Mouse (Mus musculus) kidney, adult 11 months (tissue): ENCODE measurements around the gene Pla2g6.
A peak's percentile ranks its signal among the peaks of the same experiment; 100 is the strongest.

ENCODE experiments used
- DNase-seq: peaks from one replicate; pipeline ENCODE4 v3.0.0; 2022

Gene Pla2g6

DNA sequence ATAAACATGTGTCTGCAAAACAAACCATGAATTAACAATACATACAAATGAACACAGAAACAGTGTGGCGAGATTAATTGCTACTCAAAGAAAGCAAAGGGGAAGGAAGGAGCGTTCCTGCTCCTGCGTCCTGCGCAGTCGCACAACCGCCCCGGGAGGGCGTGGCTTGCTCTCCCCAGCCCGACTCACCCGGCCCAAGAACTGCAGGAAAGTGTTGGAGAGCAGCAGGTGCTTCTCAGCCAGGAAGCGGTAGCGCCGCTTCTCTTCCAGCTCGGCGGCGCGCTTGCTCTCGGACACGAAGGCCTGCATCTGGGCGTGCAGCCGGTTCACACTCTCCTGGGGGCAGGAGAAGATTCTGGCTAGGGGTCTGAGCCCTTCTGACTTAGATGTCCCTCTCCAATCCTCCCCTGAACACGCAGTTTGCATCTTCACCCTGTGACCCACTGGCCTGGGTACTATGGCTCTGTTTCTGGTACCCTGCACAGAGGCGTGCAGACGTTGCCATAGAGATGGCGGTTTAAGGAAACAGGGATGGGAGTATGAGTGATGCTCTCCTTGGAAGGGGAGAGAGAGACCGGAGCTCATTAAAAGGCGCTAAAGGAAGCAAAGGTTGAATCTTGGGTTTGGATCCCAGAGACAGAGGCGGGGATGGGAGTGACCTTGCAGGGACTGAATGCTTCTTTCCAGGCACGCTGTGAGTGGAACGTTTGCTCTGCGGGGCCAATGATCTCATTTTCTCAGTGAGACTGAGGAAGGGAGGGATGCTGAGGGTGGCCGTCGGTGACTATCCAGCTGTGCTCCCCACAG, 57.7 kb downstream of the Pla2g6 start:
- peak; percentile 46 for DNase-seq

DNA sequence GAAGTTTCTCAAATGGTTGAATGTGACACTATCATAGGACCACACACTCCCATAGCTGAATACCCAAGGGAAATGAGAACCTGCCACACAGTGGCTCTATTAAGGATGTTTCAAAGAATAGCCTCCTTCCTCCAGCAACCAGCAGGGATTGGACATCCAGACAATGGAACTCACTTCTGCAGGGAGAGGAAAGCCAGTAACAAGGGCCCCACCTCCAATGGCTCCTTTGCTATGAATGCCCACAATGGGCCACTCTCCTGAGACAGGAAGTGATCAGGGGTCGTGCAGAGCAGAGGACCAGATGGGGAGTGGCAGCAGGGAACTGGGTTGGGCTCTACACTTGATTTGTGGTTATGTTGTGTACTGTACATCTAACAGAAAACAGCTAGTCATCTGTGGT, 59.7 kb downstream of the Pla2g6 start:
- DNase-seq, result no peak

DNA sequence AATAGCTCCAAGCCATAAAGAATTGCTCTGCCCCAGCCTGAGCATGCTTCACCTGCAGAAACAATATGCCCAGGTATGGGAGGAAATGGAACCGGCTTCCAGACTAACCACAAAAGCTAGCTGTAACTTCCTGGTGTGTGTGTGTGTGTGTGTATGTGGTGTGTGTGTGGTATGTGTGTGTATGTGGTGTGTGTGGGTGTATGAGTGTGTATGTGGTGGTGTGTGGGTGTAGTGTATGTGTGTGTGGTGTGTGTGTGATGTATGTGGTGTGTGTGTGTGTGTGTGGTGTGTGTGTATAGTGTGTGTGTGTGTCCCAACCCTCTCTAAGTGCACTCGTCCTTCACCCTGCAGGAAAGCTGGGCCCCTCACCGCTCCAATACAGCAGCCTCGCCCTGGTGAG, 62.8 kb downstream of the Pla2g6 start:
- no peak for DNase-seq

GRCm38 (mm10) chr15:79263726-79264125, 64.5 kb downstream of the Pla2g6 start:
- no peak for DNase-seq

DNA sequence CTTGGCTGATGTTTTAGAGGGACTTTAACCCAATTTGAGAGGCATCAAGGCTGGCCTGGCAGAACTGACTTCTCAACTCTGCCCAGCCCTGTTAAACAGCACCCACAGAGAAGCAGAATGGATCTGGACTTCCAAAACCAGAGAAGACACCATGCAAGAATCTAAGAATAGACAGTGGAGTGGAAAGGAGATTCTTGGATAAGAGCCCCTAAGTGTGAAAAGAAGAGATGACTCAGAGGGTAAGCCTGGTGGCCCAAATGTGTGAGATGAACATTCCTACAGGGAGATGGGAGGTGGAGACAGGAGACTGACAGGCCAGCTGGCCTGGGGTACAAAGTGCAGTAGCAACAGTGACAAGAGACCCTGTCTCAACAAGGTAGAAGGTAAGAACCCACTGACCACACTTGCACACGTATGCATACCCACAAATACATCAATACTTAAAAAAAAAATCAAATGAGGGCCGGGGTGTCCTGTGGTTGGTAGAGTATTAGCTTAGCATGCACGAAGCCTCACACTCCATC, 65.3 kb downstream of the Pla2g6 start:
- no peak for DNase-seq

GRCm38 (mm10) chr15:79262375-79262774, 65.8 kb downstream of the Pla2g6 start:
- no peak for DNase-seq

GRCm38 (mm10) chr15:79261757-79262156, 66.4 kb downstream of the Pla2g6 start:
- DNase-seq, result no peak

GRCm38 (mm10) chr15:79261095-79261725, 67.0 kb downstream of the Pla2g6 start:
- no peak for DNase-seq

GRCm38 (mm10) chr15:79258521-79258920, 69.7 kb downstream of the Pla2g6 start:
- DNase-seq, result peak; percentile 89

GRCm38 (mm10) chr15:79254661-79255060, 73.5 kb downstream of the Pla2g6 start, which contains the start of gene Slc16a8:
Gene Slc16a8, minus strand, starts transcription at chr15:79254761.
- DNase-seq, result no peak

GRCm38 (mm10) chr15:79252580-79252979, 75.6 kb downstream of the Pla2g6 start:
- no peak for DNase-seq

DNA sequence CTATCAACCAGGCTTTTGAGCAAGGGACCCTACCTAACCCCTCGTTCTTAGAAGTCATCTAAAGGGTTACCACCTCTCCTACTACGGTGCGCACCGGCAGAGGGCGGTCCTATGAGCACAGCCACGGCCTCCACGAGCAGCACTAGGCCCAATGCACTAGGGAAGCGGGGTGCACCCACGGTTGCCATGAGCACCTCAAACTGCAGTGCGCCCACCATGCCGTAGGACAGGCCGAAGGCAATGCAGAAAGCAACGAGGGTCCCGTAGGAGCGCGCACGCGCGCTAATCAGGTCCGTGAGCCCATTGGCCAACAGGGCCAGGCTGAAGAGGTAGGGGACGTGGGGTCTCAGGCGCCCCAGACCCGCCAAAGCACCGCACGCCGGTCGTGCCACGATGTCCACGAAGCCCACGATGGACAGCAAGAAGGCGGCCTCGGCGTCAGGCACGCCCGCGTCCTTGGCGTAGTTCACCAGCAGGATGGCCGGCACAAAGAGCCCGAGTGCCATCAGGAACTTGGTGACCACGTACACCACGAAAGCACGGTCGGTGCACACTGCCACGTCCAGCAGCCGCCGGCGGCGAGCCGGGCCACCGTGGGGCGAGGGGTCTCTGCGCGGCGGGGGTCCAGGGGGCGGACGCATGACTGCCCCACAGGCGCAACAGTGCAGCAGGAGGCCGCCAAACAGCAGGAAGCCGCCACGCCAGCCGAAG, 76.3 kb downstream of the Pla2g6 start:
- DNase-seq, result no peak

DNA sequence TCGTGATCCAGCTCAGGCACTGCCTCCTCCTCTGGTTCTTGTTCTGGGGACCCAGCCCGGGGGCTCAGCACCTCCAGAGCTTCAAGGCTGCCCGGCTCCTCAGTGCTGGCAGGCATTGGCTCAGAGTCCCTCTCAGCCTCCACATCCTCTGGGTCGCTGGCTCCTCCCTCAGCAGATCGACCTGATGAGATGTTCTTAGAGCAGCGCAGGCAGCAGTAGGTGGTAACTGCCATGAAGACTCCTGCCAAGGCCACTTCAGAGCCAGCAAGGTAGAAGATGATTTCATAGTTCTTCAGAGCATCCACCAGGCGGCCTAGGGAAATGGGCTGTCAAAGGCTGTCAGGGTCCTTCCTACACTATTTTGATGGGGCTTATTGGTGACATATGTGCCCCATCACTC, 77.0 kb downstream of the Pla2g6 start:
- DNase-seq, result no peak

DNA sequence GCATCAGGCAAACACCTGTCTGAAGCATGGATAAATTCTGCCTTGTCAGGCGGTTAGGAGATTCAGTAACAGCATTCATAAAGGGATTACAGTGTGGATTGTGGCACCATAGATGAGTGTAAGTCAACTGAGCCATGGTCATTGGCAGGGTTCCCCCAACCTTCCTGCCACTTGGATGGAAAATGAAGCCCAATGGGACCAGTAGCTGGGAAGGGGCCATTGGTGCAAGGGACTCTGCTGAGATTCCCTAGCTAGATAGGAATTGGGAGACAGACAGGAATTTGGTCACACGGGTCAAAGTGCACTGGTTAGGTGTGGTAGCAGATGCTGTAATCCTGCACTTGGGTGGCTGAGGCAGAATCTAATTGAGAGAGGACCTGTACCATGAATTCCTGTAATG, 78.0 kb downstream of the Pla2g6 start:
- no peak for DNase-seq

DNA sequence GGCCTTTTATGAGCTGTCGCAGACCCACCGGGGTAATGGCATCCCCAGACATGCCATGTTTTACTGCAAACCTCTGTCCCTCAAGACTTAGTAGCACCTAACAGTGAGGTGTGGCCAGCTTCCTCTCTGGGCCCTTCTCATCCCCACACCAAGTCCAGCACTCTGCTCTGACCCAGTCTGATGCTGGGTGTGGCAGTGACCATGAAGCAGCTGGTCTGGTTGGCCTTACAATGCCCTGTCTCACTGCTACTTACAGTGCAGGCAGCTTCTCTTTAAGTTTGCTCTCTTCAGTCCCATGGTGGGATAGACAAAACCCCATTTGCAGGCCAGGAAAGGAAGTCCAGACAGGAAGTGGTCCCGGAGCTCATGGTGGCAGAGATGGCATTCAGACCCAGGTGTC, 82.9 kb downstream of the Pla2g6 start:
- no peak for DNase-seq

GRCm38 (mm10) chr15:79244071-79244893, 83.9 kb downstream of the Pla2g6 start:
- peak; percentile 69 for DNase-seq

- peak; percentile 96 for DNase-seq
Measured at GRCm38 (mm10) chr15:79243234-79244042, 84.8 kb downstream of the Pla2g6 start.

- no peak for DNase-seq
Measured at GRCm38 (mm10) chr15:79242574-79243233, 85.5 kb downstream of the Pla2g6 start.

- DNase-seq, result no peak
Measured at GRCm38 (mm10) chr15:79238036-79238435, 90.2 kb downstream of the Pla2g6 start.
